Mouse (Mus musculus): Measurements from ENCODE around the gene Alg3. TPM values are rescaled to one million over a fixed set of nuclear protein-coding genes. Genes with fewer than 3 reads are reported as not detected.

Gene Alg3
- polyA plus RNA-seq, 1 experiment from 2014 or later, result 31.5 TPM

- H3K27me3 ChIP-seq (ENCODE audit: control insufficient read depth, insufficient read depth, low read depth, low read length), result no peaks in the 10 kb centered on the region
- H3K9me3 ChIP-seq (ENCODE audit: control insufficient read depth, low read length), result no peaks in the 10 kb centered on the region
- peak overlapping the region; percentile 86 for H3K9ac ChIP-seq (ENCODE audit: low read length)
- H3K36me3 ChIP-seq (ENCODE audit: control insufficient read depth, insufficient read depth, low read length), result peaks cover 7% of the 10 kb centered on the region; the same call in 1 of the 2 replicates
- H3K4me1 ChIP-seq (replicated peaks; ENCODE audit: control insufficient read depth, insufficient read depth, low read length), result peaks cover 6% of the 10 kb centered on the region; the same call in 1 of the 2 replicates
- peak overlapping the region; percentile 99 for H3K4me2 ChIP-seq (ENCODE audit: low read depth, low read length)
- peak overlapping the region; percentile 94 for H3K4me3 ChIP-seq (ENCODE audit: low read length)
- peak; percentile 74 for ATAC-seq (ENCODE audit: low read depth)
- under 1% methylated on average over 28 of the region's 28 CpGs for WGBS
- peak overlapping the region; percentile 90 for H3K27ac ChIP-seq (ENCODE audit: low read length)
These were observed 806 bp downstream of the Alg3 start for GRCm38 (mm10) chr16:20610501-20611356.

- no peak overlapping the region for H3K27ac ChIP-seq (ENCODE audit: low read length)
- no peaks in the 10 kb centered on the region for H3K9me3 ChIP-seq (ENCODE audit: control insufficient read depth, low read length)
- no peak overlapping the region for H3K4me3 ChIP-seq (ENCODE audit: low read length)
- peaks cover 11% of the 10 kb centered on the region for H3K36me3 ChIP-seq (ENCODE audit: control insufficient read depth, insufficient read depth, low read length)
- H3K27me3 ChIP-seq (ENCODE audit: control insufficient read depth, insufficient read depth, low read depth, low read length), result no peaks in the 10 kb centered on the region
- no peak for ATAC-seq (ENCODE audit: low read depth)
- no peak overlapping the region for H3K4me2 ChIP-seq (ENCODE audit: low read depth, low read length)
- WGBS, result 54% methylated on average over 9 of the region's 9 CpGs
- no peak overlapping the region for H3K9ac ChIP-seq (ENCODE audit: low read length)
- peaks cover 2% of the 10 kb centered on the region; the same call in 1 of the 2 replicates for H3K4me1 ChIP-seq (replicated peaks; ENCODE audit: control insufficient read depth, insufficient read depth, low read length)
These were observed 6.8 kb downstream of the Alg3 start for GRCm38 (mm10) chr16:20604705-20605104.

GRCm38 (mm10) chr16:20600511-20600910 lies 11.0 kb downstream of the Alg3 start:
- Histone ChIP-seq H3K4me1 (replicated peaks; ENCODE audit: control insufficient read depth, insufficient read depth, low read length) (no peaks in the 10 kb centered on the region), H3K36me3 (ENCODE audit: control insufficient read depth, insufficient read depth, low read length) (peaks cover 2% of the 10 kb centered on the region; the same call in 1 of the 2 replicates), H3K9ac (ENCODE audit: low read length) (no peak overlapping the region), H3K4me2 (ENCODE audit: low read depth, low read length) (no peak overlapping the region), H3K27ac (ENCODE audit: low read length) (no peak overlapping the region), H3K9me3 (ENCODE audit: control insufficient read depth, low read length) (no peaks in the 10 kb centered on the region), H3K4me3 (ENCODE audit: low read length) (no peak overlapping the region), H3K27me3 (ENCODE audit: control insufficient read depth, insufficient read depth, low read depth, low read length) (no peaks in the 10 kb centered on the region)
- 52% methylated on average over 5 of the region's 5 CpGs for WGBS
- ATAC-seq (ENCODE audit: low read depth), result no peak

GRCm38 (mm10) chr16:20596687-20597441 lies 14.7 kb downstream of the Alg3 start:
- H3K9me3 ChIP-seq (ENCODE audit: control insufficient read depth, low read length), result no peaks in the 10 kb centered on the region
- peaks cover 17% of the 10 kb centered on the region for H3K27me3 ChIP-seq (ENCODE audit: control insufficient read depth, insufficient read depth, low read depth, low read length)
- H3K4me1 ChIP-seq (replicated peaks; ENCODE audit: control insufficient read depth, insufficient read depth, low read length), result no peaks in the 10 kb centered on the region
- no peak overlapping the region for H3K4me2 ChIP-seq (ENCODE audit: low read depth, low read length)
- no peak for ATAC-seq (ENCODE audit: low read depth)
- no peak overlapping the region for H3K4me3 ChIP-seq (ENCODE audit: low read length)
- H3K9ac ChIP-seq (ENCODE audit: low read length), result no peak overlapping the region
- no peak overlapping the region for H3K27ac ChIP-seq (ENCODE audit: low read length)
- WGBS, result 36% methylated on average over 7 of the region's 7 CpGs
- no peaks in the 10 kb centered on the region for H3K36me3 ChIP-seq (ENCODE audit: control insufficient read depth, insufficient read depth, low read length)

- no peak for ATAC-seq (ENCODE audit: low read depth)
- no peak overlapping the region for H3K27ac ChIP-seq (ENCODE audit: low read length)
- H3K36me3 ChIP-seq (ENCODE audit: control insufficient read depth, insufficient read depth, low read length), result no peaks in the 10 kb centered on the region
- H3K9me3 ChIP-seq (ENCODE audit: control insufficient read depth, low read length), result no peaks in the 10 kb centered on the region
- H3K4me3 ChIP-seq (ENCODE audit: low read length), result no peak overlapping the region
- H3K9ac ChIP-seq (ENCODE audit: low read length), result no peak overlapping the region
- H3K27me3 ChIP-seq (ENCODE audit: control insufficient read depth, insufficient read depth, low read depth, low read length), result peaks cover 29% of the 10 kb centered on the region
- peaks cover 3% of the 10 kb centered on the region; the same call in 1 of the 2 replicates for H3K4me1 ChIP-seq (replicated peaks; ENCODE audit: control insufficient read depth, insufficient read depth, low read length)
- 77% methylated on average over 4 of the region's 4 CpGs for WGBS
- H3K4me2 ChIP-seq (ENCODE audit: low read depth, low read length), result no peak overlapping the region
These were observed 15.8 kb downstream of the Alg3 start for GRCm38 (mm10) chr16:20595737-20596136.

GRCm38 (mm10) chr16:20595060-20595673 lies 16.4 kb downstream of the Alg3 start:
- no peaks in the 10 kb centered on the region for H3K36me3 ChIP-seq (ENCODE audit: control insufficient read depth, insufficient read depth, low read length)
- WGBS, result 75% methylated on average over 7 of the region's 7 CpGs
- no peak overlapping the region for H3K9ac ChIP-seq (ENCODE audit: low read length)
- no peak overlapping the region for H3K27ac ChIP-seq (ENCODE audit: low read length)
- no peak for ATAC-seq (ENCODE audit: low read depth)
- no peaks in the 10 kb centered on the region for H3K9me3 ChIP-seq (ENCODE audit: control insufficient read depth, low read length)
- peaks cover 34% of the 10 kb centered on the region for H3K27me3 ChIP-seq (ENCODE audit: control insufficient read depth, insufficient read depth, low read depth, low read length)
- no peak overlapping the region for H3K4me3 ChIP-seq (ENCODE audit: low read length)
- peaks cover 7% of the 10 kb centered on the region for H3K4me1 ChIP-seq (replicated peaks; ENCODE audit: control insufficient read depth, insufficient read depth, low read length)
- H3K4me2 ChIP-seq (ENCODE audit: low read depth, low read length), result no peak overlapping the region

- 3% methylated on average over 45 of the region's 48 CpGs for WGBS
- no peaks in the 10 kb centered on the region for H3K9me3 ChIP-seq (ENCODE audit: control insufficient read depth, low read length)
- peak overlapping the region; percentile 51; the same call in 1 of the 2 replicates for H3K4me3 ChIP-seq (ENCODE audit: low read length)
- peaks cover 11% of the 10 kb centered on the region for H3K4me1 ChIP-seq (replicated peaks; ENCODE audit: control insufficient read depth, insufficient read depth, low read length)
- no peak overlapping the region for H3K27ac ChIP-seq (ENCODE audit: low read length)
- no peaks in the 10 kb centered on the region for H3K36me3 ChIP-seq (ENCODE audit: control insufficient read depth, insufficient read depth, low read length)
- H3K27me3 ChIP-seq (ENCODE audit: control insufficient read depth, insufficient read depth, low read depth, low read length), result peaks cover 54% of the 10 kb centered on the region
- H3K9ac ChIP-seq (ENCODE audit: low read length), result no peak overlapping the region
- ATAC-seq (ENCODE audit: low read depth), result no peak
- H3K4me2 ChIP-seq (ENCODE audit: low read depth, low read length), result no peak overlapping the region
These were observed 20.3 kb downstream of the Alg3 start for GRCm38 (mm10) chr16:20591076-20591705.

GRCm38 (mm10) chr16:20590680-20591038 lies 20.9 kb downstream of the Alg3 start:
- no peak for ATAC-seq (ENCODE audit: low read depth)
- H3K4me1 ChIP-seq (replicated peaks; ENCODE audit: control insufficient read depth, insufficient read depth, low read length), result peaks cover 11% of the 10 kb centered on the region
- no peaks in the 10 kb centered on the region for H3K9me3 ChIP-seq (ENCODE audit: control insufficient read depth, low read length)
- H3K27me3 ChIP-seq (ENCODE audit: control insufficient read depth, insufficient read depth, low read depth, low read length), result peaks cover 54% of the 10 kb centered on the region
- H3K4me2 ChIP-seq (ENCODE audit: low read depth, low read length), result peak overlapping the region; percentile 83
- no peaks in the 10 kb centered on the region for H3K36me3 ChIP-seq (ENCODE audit: control insufficient read depth, insufficient read depth, low read length)
- no peak overlapping the region for H3K27ac ChIP-seq (ENCODE audit: low read length)
- peak overlapping the region; percentile 51 for H3K4me3 ChIP-seq (ENCODE audit: low read length)
- WGBS, result 2% methylated on average over 17 of the region's 17 CpGs
- no peak overlapping the region for H3K9ac ChIP-seq (ENCODE audit: low read length)
